Mouse (Mus musculus) hindbrain, embryonic 11.5 days (tissue): ENCODE measurements around the gene Stk33. TPM values are rescaled to one million over a fixed set of nuclear protein-coding genes. Genes with fewer than 3 reads are reported as not detected.

Experiments
- ATAC-seq: fragments of 200-750 bp; cut with Nextera tagmentation; 2 replicates; pipeline ENCODE4 v1.8.0; 2017; ENCODE audit warnings: mild to moderate bottlenecking, moderate TSS enrichment, moderate library complexity; ENCODE audit not compliant: low FRiP score
- DNase-seq: peaks from one replicate; pipeline ENCODE4 v3.0.0-alpha.2; 2015; ENCODE audit warnings: low spot score
- H3K27ac ChIP-seq: fragments of 300-500 bp; sonication (generic); 2 replicates; pipeline ENCODE4 v1.5.1; 2014; ENCODE audit warnings: mild to moderate bottlenecking, low read depth, low read length
- H3K27me3 ChIP-seq: fragments of 300-500 bp; sonication (generic); 2 replicates; pipeline ENCODE4 v1.6.1; 2014; ENCODE audit warnings: mild to moderate bottlenecking, low read length, moderate library complexity, mixed read lengths; ENCODE audit not compliant: control insufficient read depth, insufficient read depth
- H3K36me3 ChIP-seq: fragments of 300-500 bp; sonication (generic); 2 replicates; pipeline ENCODE4 v1.6.1; 2014; ENCODE audit warnings: mild to moderate bottlenecking, low read length, moderate library complexity, mixed read lengths; ENCODE audit not compliant: control insufficient read depth, insufficient read depth
- H3K4me1 ChIP-seq: fragments of 300-500 bp; sonication (generic); replicated peaks from 2 replicates; pipeline ENCODE4 v1.6.1; 2014; ENCODE audit warnings: low read length, mixed read lengths; ENCODE audit not compliant: control insufficient read depth, insufficient read depth
- H3K4me2 ChIP-seq: fragments of 300-500 bp; sonication (generic); replicated peaks from 2 replicates; pipeline ENCODE4 v1.6.1; 2014; ENCODE audit warnings: mild to moderate bottlenecking, low read depth, low read length
- H3K4me3 ChIP-seq: fragments of 300-500 bp; sonication (generic); 2 replicates; pipeline ENCODE4 v1.5.1; 2014; ENCODE audit warnings: low read depth, low read length
- H3K9ac ChIP-seq: fragments of 300-500 bp; sonication (generic); 2 replicates; pipeline ENCODE4 v1.6.1; 2014; ENCODE audit warnings: low read depth, low read length
- H3K9me3 ChIP-seq: fragments of 300-500 bp; sonication (generic); 2 replicates; pipeline ENCODE4 v1.6.1; 2016; ENCODE audit warnings: low read length; ENCODE audit not compliant: control insufficient read depth
- WGBS: fragments of 180-500 bp; shearing (Covaris S2); extraction: QIAGEN DNeasy Blood & Tissue Kit; methylation state at CpG from one replicate; pipeline ENCODE4 v1.1.7; 2014; 5-methylcytosine and 5-hydroxymethylcytosine counted together
- polyA plus RNA-seq: library from polyadenylated mRNA; unstranded; fragments of >200 nt; fragmentation: Nextera tagmentation; extraction: Ambion mirVana; gene quantifications from 2 replicates; pipeline ENCODE4 v1.2.1, GENCODE M21; 2014

Stk33 gene
- polyA plus RNA-seq, 1 experiment from 2014 or later = 12.4 TPM

DNA sequence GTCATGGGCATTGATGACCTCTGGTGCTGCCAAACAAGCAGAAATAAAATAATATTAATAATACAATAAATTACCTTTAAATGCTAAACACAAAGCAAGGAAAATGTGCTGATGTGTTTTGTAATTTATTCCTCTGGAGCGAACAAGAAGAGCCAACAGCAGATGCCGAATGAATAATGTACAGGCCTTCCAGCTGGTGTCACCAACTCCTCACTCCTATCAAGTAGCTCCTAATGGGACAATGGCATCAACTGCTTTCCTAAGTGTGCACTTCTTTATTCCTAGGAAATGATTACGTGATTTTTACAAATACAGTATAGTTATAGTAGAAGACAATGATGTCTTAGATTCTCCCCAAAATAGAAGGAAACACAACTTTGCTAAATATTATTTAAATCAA is 113.2 kb downstream of the Stk33 start:
- 75% methylated on average over 3 of the region's 3 CpGs for WGBS
- DNase-seq (no peak), ATAC-seq (no peak)
- no peaks in the 10 kb centered on the region for H3K36me3 ChIP-seq
- H3K9ac ChIP-seq = no peak overlapping the region
- H3K4me3 ChIP-seq = no peak overlapping the region
- H3K4me1 ChIP-seq = no peaks in the 10 kb centered on the region
- H3K27ac ChIP-seq = no peak overlapping the region
- no peaks in the 10 kb centered on the region for H3K9me3 ChIP-seq
- no peak overlapping the region for H3K4me2 ChIP-seq
- no peaks in the 10 kb centered on the region for H3K27me3 ChIP-seq

DNA sequence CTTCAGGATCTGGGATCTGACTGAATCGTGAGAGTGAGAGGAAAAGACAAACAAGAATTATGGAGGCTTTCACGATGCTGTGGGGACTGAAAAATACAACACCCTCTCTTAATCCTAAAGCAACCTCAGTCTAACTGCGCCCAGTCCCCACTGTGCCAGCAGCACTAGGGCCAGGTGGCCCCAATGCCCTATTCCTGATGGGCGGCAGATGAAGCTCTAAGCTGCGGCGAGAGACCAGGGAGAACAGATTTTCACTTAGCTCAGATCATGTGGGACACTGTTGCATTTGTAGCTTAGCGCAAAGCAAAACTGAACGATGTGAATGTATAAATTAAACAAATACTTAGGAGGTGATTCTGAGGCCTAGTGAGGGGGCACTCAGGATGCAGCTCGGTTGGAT is 113.7 kb downstream of the Stk33 start:
- DNase-seq (no peak), ATAC-seq (no peak)
- Histone ChIP-seq H3K4me3 (no peak overlapping the region), H3K36me3 (no peaks in the 10 kb centered on the region), H3K4me2 (no peak overlapping the region), H3K9ac (no peak overlapping the region), H3K9me3 (no peaks in the 10 kb centered on the region), H3K4me1 (no peaks in the 10 kb centered on the region), H3K27ac (no peak overlapping the region), H3K27me3 (no peaks in the 10 kb centered on the region)
- 87% methylated on average over 9 of the region's 9 CpGs for WGBS

DNA sequence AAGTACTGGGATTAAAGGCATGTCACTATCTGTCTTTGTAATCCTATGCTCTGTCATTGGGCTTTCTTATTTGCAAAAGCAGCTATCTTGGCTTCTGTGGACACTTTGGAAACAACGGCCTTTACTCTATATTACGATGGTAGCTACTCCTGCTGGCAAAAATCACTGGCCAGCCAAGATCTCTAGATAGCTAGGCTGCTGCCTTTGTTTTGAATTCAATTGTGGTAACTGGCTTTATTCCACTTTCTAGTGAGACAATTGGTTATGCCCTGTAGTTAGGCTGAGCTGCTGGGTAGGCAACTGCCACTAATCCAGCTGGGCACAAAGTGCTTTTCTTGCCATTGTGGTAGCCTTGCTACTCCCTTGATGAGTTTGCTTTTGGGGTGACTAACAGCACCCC is 129.4 kb downstream of the Stk33 start:
- 90% methylated on average over 2 of the region's 2 CpGs for WGBS
- no peaks in the 10 kb centered on the region for H3K36me3 ChIP-seq
- H3K4me1 ChIP-seq = no peaks in the 10 kb centered on the region
- no peak overlapping the region for H3K4me3 ChIP-seq
- no peak overlapping the region for H3K4me2 ChIP-seq
- H3K27ac ChIP-seq = no peak overlapping the region
- H3K9me3 ChIP-seq = no peaks in the 10 kb centered on the region
- ATAC-seq = no peak
- H3K9ac ChIP-seq = no peak overlapping the region
- H3K27me3 ChIP-seq = no peaks in the 10 kb centered on the region
- no peak for DNase-seq

DNA sequence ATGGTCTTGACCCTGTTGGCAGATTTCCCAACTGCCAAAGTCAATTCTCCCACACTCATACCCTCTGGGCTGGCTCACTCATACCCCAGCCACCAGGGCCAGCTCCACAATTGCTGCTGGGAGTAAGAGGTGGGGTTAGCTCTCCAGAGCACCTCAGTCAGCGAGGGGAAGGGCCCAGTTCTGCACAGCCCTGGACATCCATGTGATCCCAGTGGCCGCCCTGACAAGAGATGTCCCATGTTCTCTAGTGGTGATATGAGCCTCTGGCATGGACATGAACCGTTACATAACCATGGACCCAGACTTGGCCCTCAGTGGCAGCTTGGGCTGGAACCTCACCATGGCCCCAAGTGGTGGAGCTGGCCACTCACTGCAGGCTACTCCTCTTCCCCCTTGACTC is 143.1 kb downstream of the Stk33 start:
- no peak overlapping the region for H3K4me2 ChIP-seq
- no peak for DNase-seq
- no peaks in the 10 kb centered on the region for H3K4me1 ChIP-seq
- H3K27me3 ChIP-seq = no peaks in the 10 kb centered on the region
- 92% methylated on average over 3 of the region's 3 CpGs for WGBS
- no peak overlapping the region for H3K27ac ChIP-seq
- H3K9me3 ChIP-seq = no peaks in the 10 kb centered on the region
- H3K9ac ChIP-seq = no peak overlapping the region
- no peak overlapping the region for H3K4me3 ChIP-seq
- no peak for ATAC-seq
- no peaks in the 10 kb centered on the region for H3K36me3 ChIP-seq

DNA sequence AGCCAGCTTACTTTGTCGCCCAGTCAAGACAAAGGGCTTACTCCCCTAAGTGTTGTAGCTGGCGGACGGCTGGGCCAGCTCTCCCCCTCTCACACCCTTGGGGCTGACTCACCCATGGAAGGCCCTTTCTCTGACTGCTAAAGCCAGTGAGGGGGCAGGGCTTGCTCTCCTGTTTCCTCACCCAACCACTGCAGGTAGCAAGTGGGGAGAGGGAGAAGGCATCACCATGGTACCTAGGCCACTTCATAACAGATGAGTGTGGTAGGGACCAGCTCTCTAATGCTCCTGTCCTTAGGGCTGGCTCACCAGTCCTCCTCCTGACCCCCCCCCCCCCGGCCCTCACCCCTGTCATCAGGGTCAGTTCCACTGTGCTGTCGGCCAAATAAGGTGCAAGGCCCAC is 143.5 kb downstream of the Stk33 start:
- 79% methylated on average over 5 of the region's 5 CpGs for WGBS
- H3K4me3 ChIP-seq = no peak overlapping the region

DNA sequence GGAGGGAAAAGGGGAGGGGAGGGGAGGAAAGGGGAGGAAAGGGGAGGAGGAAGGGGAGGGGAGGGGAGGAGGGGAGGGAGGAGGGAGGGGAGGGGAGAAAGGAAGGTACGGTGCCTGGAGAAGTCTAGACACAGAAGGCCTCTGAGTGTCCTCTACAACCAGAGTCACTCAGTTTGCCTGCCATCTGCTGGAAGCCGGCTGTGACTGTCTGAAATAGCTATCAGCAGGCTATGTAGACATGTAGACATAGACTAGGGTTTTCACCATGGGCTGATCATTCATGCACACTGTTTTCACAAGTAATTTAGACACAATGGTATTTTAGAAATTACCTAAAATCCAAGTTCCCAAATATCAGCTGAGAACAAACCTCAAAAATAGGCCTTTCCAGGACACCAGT is 148.4 kb downstream of the Stk33 start:
- ATAC-seq (peak; percentile 64; the same call in 1 of the 2 replicates), DNase-seq (peak; percentile 17)
- WGBS = 25% methylated on average over 2 of the region's 2 CpGs

More for the DNA sequence above, 143.5 kb downstream of the Stk33 start:
- H3K9me3 ChIP-seq = no peaks in the 10 kb centered on the region
- ATAC-seq (no peak), DNase-seq (no peak)
- H3K4me1 ChIP-seq = no peaks in the 10 kb centered on the region
- no peak overlapping the region for H3K9ac ChIP-seq
- H3K27ac ChIP-seq = no peak overlapping the region
- H3K36me3 ChIP-seq = no peaks in the 10 kb centered on the region
- no peak overlapping the region for H3K4me2 ChIP-seq
- no peaks in the 10 kb centered on the region for H3K27me3 ChIP-seq

DNA sequence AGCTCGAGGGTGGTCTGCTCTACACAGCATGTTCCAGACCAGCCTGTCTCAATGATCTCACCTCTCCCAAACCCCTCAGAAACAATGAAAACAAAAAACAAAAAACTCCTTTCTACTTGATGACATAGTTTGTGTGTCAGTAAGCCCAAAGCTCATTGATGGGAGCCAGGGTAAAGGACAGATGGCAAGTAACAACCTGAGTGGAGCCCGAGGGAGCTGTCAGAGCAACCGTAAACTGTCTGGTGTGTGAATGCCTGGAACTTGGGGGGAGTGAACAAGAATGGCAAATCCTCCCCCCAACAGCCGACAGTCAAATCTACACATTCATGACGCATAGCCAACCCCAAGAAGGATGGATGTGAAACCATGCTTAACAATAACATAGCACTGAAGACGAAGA is 149.8 kb downstream of the Stk33 start:
- H3K4me2 ChIP-seq = no peak overlapping the region

More for the DNA sequence above, 148.4 kb downstream of the Stk33 start:
- Histone ChIP-seq H3K4me1 (no peaks in the 10 kb centered on the region), H3K27me3 (no peaks in the 10 kb centered on the region), H3K36me3 (no peaks in the 10 kb centered on the region), H3K4me2 (no peak overlapping the region), H3K4me3 (no peak overlapping the region), H3K9ac (no peak overlapping the region), H3K27ac (no peak overlapping the region), H3K9me3 (no peaks in the 10 kb centered on the region)

DNA sequence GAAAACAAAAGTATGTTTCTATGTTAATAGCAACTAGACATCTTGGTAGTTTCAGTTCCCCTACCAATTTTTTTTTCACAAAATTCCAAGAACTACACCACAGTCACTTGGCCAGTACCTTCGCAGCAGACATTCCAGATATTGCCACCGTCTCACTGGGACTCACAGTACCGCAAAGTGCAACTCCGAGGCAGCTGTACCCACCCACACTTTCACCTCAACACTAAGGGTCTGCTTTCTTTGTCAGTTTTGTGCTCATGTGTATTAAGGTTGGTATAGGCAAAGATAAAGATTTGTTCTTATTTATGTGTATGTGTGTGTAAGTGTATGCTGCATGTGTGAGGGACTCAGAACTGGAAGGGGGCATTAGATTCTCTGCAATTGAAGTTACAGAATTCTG is 156.8 kb downstream of the Stk33 start:
- Histone ChIP-seq H3K36me3 (no peaks in the 10 kb centered on the region), H3K9ac (no peak overlapping the region), H3K27ac (no peak overlapping the region), H3K9me3 (no peaks in the 10 kb centered on the region), H3K4me2 (no peak overlapping the region), H3K27me3 (no peaks in the 10 kb centered on the region), H3K4me3 (no peak overlapping the region), H3K4me1 (no peaks in the 10 kb centered on the region; the same call in 1 of the 2 replicates)
- DNase-seq (no peak), ATAC-seq (no peak)
- 91% methylated on average over 4 of the region's 4 CpGs for WGBS

More for the DNA sequence above, 149.8 kb downstream of the Stk33 start:
- Histone ChIP-seq H3K27ac (no peak overlapping the region), H3K27me3 (no peaks in the 10 kb centered on the region), H3K9ac (no peak overlapping the region), H3K4me1 (no peaks in the 10 kb centered on the region), H3K36me3 (no peaks in the 10 kb centered on the region), H3K9me3 (no peaks in the 10 kb centered on the region), H3K4me3 (no peak overlapping the region)
- 70% methylated on average over 6 of the region's 6 CpGs for WGBS
- ATAC-seq (no peak), DNase-seq (no peak)

DNA sequence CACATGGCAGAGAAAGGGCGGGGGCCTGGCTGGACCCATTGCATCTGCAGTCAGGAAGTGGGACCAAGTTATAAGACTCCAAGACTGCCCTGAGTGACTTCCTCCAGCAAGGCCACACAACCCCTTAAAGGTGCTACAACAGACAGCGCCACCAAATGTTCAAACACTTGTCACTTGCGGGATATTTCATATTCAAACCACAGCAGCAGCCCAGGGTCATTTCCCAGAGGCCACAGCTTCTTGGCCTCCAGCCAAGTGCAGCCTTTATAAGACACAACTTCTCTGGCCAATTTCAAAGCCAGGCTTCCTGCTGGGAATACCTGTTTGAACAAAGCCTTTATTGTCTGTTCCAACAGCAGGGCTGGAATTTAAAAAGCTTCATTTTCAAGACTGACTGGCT is 162.3 kb downstream of the Stk33 start:
- Histone ChIP-seq H3K4me3 (no peak overlapping the region), H3K9me3 (no peaks in the 10 kb centered on the region), H3K27me3 (no peaks in the 10 kb centered on the region), H3K4me1 (no peaks in the 10 kb centered on the region; the same call in 1 of the 2 replicates), H3K4me2 (no peak overlapping the region), H3K27ac (no peak overlapping the region), H3K9ac (no peak overlapping the region), H3K36me3 (no peaks in the 10 kb centered on the region)
- 79% methylated on average over 3 of the region's 3 CpGs for WGBS
- DNase-seq (peak; percentile 41), ATAC-seq (no peak; the same call in 1 of the 2 replicates)
